Mouse (Mus musculus) forebrain, embryonic 10.5 days (tissue): ENCODE data around the gene Speer4d. TPM values are rescaled to one million over a fixed set of nuclear protein-coding genes. Genes with fewer than 3 reads are reported as not detected.
"Not testable (repeated sequence)": the region's sequence is repeated elsewhere in the genome, so short reads cannot be mapped to it uniquely, and the experiment has no call there.

Experiments used
- DNase-seq: peaks from one replicate; pipeline ENCODE4 v3.0.0-alpha.2; 2017; ENCODE audit warnings: low spot score; ENCODE audit errors: extremely low spot score
- H3K27ac ChIP-seq: fragments of 300-500 bp; sonication (generic); 2 replicates; pipeline ENCODE4 v1.5.1; 2016; ENCODE audit warnings: mild to moderate bottlenecking
- H3K27me3 ChIP-seq: fragments of 300-500 bp; sonication (generic); 2 replicates; pipeline ENCODE4 v1.6.1; 2016; ENCODE audit warnings: mild to moderate bottlenecking; ENCODE audit not compliant: poor library complexity, severe bottlenecking
- H3K36me3 ChIP-seq: fragments of 300-500 bp; sonication (generic); replicated peaks from 2 replicates; pipeline ENCODE4 v1.6.1; 2016; ENCODE audit warnings: mild to moderate bottlenecking, moderate library complexity
- H3K4me1 ChIP-seq: fragments of 300-500 bp; sonication (generic); 2 replicates; pipeline ENCODE4 v1.6.1; 2016
- H3K4me3 ChIP-seq: fragments of 300-500 bp; sonication (generic); 2 replicates; pipeline ENCODE4 v1.5.1; 2016; ENCODE audit warnings: mild to moderate bottlenecking, moderate library complexity
- H3K9me3 ChIP-seq: fragments of 300-500 bp; sonication (generic); 2 replicates; pipeline ENCODE4 v1.6.1; 2016; ENCODE audit warnings: mild to moderate bottlenecking, moderate library complexity
- WGBS: fragments of 180-500 bp; shearing (Covaris S2); methylation state at CpG from one replicate; pipeline ENCODE4 v1.1.7; 2016; 5-methylcytosine and 5-hydroxymethylcytosine counted together
- polyA plus RNA-seq: library from polyadenylated mRNA; unstranded; fragments of >200 nt; fragmentation: Nextera tagmentation; extraction: Ambion mirVana; gene quantifications from 2 replicates; pipeline ENCODE4 v1.2.1, GENCODE M21; 2016

Gene Speer4d
- polyA plus RNA-seq = not detected in 2 replicates

GRCm38 (mm10) chr5:15618764-15619163, at the start of gene Speer4d:
Speer4d (plus strand) TSS chr5:15619064.
- H3K27me3 ChIP-seq, H3K4me3 ChIP-seq, H3K36me3 ChIP-seq, DNase-seq, H3K4me1 ChIP-seq, H3K27ac ChIP-seq: not testable (repeated sequence)
- H3K9me3 ChIP-seq = peaks cover 21% of the 10 kb centered on the region
- 73% methylated on average over 1 of the region's 1 CpGs for WGBS

GRCm38 (mm10) chr5:15573735-15574134, 45.1 kb upstream of the Speer4d start:
- H3K27ac ChIP-seq, H3K4me1 ChIP-seq, H3K36me3 ChIP-seq, DNase-seq, H3K4me3 ChIP-seq, H3K27me3 ChIP-seq: not testable (repeated sequence)
- peaks cover 30% of the 10 kb centered on the region for H3K9me3 ChIP-seq

GRCm38 (mm10) chr5:15577033-15577432, 41.8 kb upstream of the Speer4d start, which contains the start of gene Gm21083:
Gm21083 (plus strand) TSS chr5:15577333.
- WGBS = 57% methylated on average over 1 of the region's 1 CpGs
- not testable (repeated sequence) for H3K27ac ChIP-seq, H3K4me3 ChIP-seq, DNase-seq, H3K36me3 ChIP-seq, H3K27me3 ChIP-seq, H3K4me1 ChIP-seq
- peaks cover 34% of the 10 kb centered on the region for H3K9me3 ChIP-seq

- not testable (repeated sequence) for H3K4me1 ChIP-seq, DNase-seq, H3K27me3 ChIP-seq, H3K4me3 ChIP-seq, H3K36me3 ChIP-seq, H3K27ac ChIP-seq
- peaks cover 22% of the 10 kb centered on the region for H3K9me3 ChIP-seq
Measured at GRCm38 (mm10) chr5:15586351-15586750, 32.5 kb upstream of the Speer4d start.

- not testable (repeated sequence) for H3K4me1 ChIP-seq, H3K36me3 ChIP-seq, DNase-seq, H3K27me3 ChIP-seq, H3K27ac ChIP-seq, H3K4me3 ChIP-seq
- WGBS = 37% methylated on average over 6 of the region's 6 CpGs
- H3K9me3 ChIP-seq = peaks cover 17% of the 10 kb centered on the region
Measured at GRCm38 (mm10) chr5:15588291-15588690, 30.6 kb upstream of the Speer4d start.

- not testable (repeated sequence) for H3K4me3 ChIP-seq, H3K27me3 ChIP-seq, DNase-seq, H3K36me3 ChIP-seq, H3K4me1 ChIP-seq, H3K27ac ChIP-seq
- WGBS = 65% methylated on average over 5 of the region's 5 CpGs
- H3K9me3 ChIP-seq = peaks cover 21% of the 10 kb centered on the region
Measured at GRCm38 (mm10) chr5:15590635-15591034, 28.2 kb upstream of the Speer4d start.

GRCm38 (mm10) chr5:15591577-15591976, 27.3 kb upstream of the Speer4d start:
- not testable (repeated sequence) for H3K4me3 ChIP-seq, H3K27ac ChIP-seq, H3K36me3 ChIP-seq, H3K27me3 ChIP-seq, H3K4me1 ChIP-seq, DNase-seq
- H3K9me3 ChIP-seq = peaks cover 21% of the 10 kb centered on the region; the same call in 1 of the 2 replicates
- 84% methylated on average over 2 of the region's 2 CpGs for WGBS

GRCm38 (mm10) chr5:15598831-15599230, 20.0 kb upstream of the Speer4d start:
- H3K4me1 ChIP-seq, H3K27me3 ChIP-seq, H3K36me3 ChIP-seq, H3K27ac ChIP-seq, H3K4me3 ChIP-seq, DNase-seq: not testable (repeated sequence)
- H3K9me3 ChIP-seq = peaks cover 57% of the 10 kb centered on the region

- H3K27me3 ChIP-seq, H3K4me1 ChIP-seq, H3K36me3 ChIP-seq, H3K4me3 ChIP-seq, H3K27ac ChIP-seq, DNase-seq: not testable (repeated sequence)
- 44% methylated on average over 4 of the region's 4 CpGs for WGBS
- H3K9me3 ChIP-seq = peaks cover 57% of the 10 kb centered on the region
Measured at GRCm38 (mm10) chr5:15600342-15600741, 18.5 kb upstream of the Speer4d start.

- H3K9me3 ChIP-seq = peaks cover 57% of the 10 kb centered on the region
- not testable (repeated sequence) for H3K36me3 ChIP-seq, H3K4me3 ChIP-seq, H3K27me3 ChIP-seq, H3K27ac ChIP-seq, H3K4me1 ChIP-seq, DNase-seq
- 66% methylated on average over 5 of the region's 5 CpGs for WGBS
Measured at GRCm38 (mm10) chr5:15601481-15601880, 17.4 kb upstream of the Speer4d start.

- not testable (repeated sequence) for H3K4me1 ChIP-seq, H3K4me3 ChIP-seq, H3K27me3 ChIP-seq, H3K27ac ChIP-seq, H3K36me3 ChIP-seq, DNase-seq
- H3K9me3 ChIP-seq = peaks cover 60% of the 10 kb centered on the region
- 75% methylated on average over 3 of the region's 3 CpGs for WGBS
Measured at GRCm38 (mm10) chr5:15601960-15602359, 16.9 kb upstream of the Speer4d start.

- WGBS = 61% methylated on average over 3 of the region's 3 CpGs
- not testable (repeated sequence) for H3K27me3 ChIP-seq, H3K27ac ChIP-seq, H3K36me3 ChIP-seq, H3K4me1 ChIP-seq, H3K4me3 ChIP-seq, DNase-seq
- H3K9me3 ChIP-seq = peaks cover 62% of the 10 kb centered on the region
Measured at GRCm38 (mm10) chr5:15602424-15602947, 16.4 kb upstream of the Speer4d start.

- DNase-seq, H3K27ac ChIP-seq, H3K4me1 ChIP-seq, H3K27me3 ChIP-seq, H3K36me3 ChIP-seq, H3K4me3 ChIP-seq: not testable (repeated sequence)
- peaks cover 63% of the 10 kb centered on the region for H3K9me3 ChIP-seq
- 72% methylated on average over 2 of the region's 2 CpGs for WGBS
Measured at GRCm38 (mm10) chr5:15603008-15603407, 15.9 kb upstream of the Speer4d start.

GRCm38 (mm10) chr5:15603585-15603984, 15.3 kb upstream of the Speer4d start:
- not testable (repeated sequence) for H3K4me1 ChIP-seq, H3K27me3 ChIP-seq, H3K36me3 ChIP-seq, DNase-seq, H3K27ac ChIP-seq, H3K4me3 ChIP-seq
- H3K9me3 ChIP-seq = peaks cover 63% of the 10 kb centered on the region
- 77% methylated on average over 8 of the region's 8 CpGs for WGBS
